Mouse (Mus musculus): ENCODE results near the gene Nckipsd. TPM values are rescaled to one million over a fixed set of nuclear protein-coding genes. Genes with fewer than 3 reads are reported as not detected.

Nckipsd gene
- polyA plus RNA-seq, 1 experiment = 5.9 TPM

GRCm38 (mm10) chr9:108848419-108848818 is 40.3 kb downstream of the Nckipsd start:
- Histone ChIP-seq H3K79me2 (ENCODE audit: control insufficient read depth, insufficient read depth) (no peaks in the 10 kb centered on the region), H3K4me2 (ENCODE audit: low read depth) (no peak overlapping the region), H3ac (ENCODE audit: control insufficient read depth, insufficient read length) (no peak overlapping the region), H3K36me3 (ENCODE audit: control insufficient read depth, insufficient read depth) (no peaks in the 10 kb centered on the region), H3K4me3 (no peak overlapping the region), H3K27me3 (ENCODE audit: control insufficient read depth, insufficient read depth, insufficient read length) (peaks cover 9% of the 10 kb centered on the region)
- TF ChIP-seq MYOD1 (IDR thresholded peaks at IDR 0.05; ENCODE audit: control insufficient read depth in 1 of 3, insufficient read length in 2 of 3, low read depth in 2 of 3) (peak in 1 of 3 experiments; percentile 33), TCF12 (IDR thresholded peaks at IDR 0.05; ENCODE audit: insufficient read depth, poor library complexity, severe bottlenecking) (no peak)

GRCm38 (mm10) chr9:108852976-108853375 is 44.8 kb downstream of the Nckipsd start, which contains the start of gene Slc26a6:
Slc26a6 (plus strand) TSS chr9:108853283.
- Histone ChIP-seq H3K4me3 (peak within 1 kb of the TSS; percentile 57), H3ac (ENCODE audit: control insufficient read depth, insufficient read length) (peak within 1 kb of the TSS; percentile 58), H3K4me2 (ENCODE audit: low read depth) (peak within 1 kb of the TSS; percentile 80), H3K36me3 (ENCODE audit: control insufficient read depth, insufficient read depth) (no peaks in the 10 kb centered on the region), H3K27me3 (ENCODE audit: control insufficient read depth, insufficient read depth, insufficient read length) (peaks cover 9% of the 10 kb centered on the region), H3K79me2 (ENCODE audit: control insufficient read depth, insufficient read depth) (no peaks in the 10 kb centered on the region)
- TF ChIP-seq MYOD1 (IDR thresholded peaks at IDR 0.05; ENCODE audit: control insufficient read depth in 1 of 3, insufficient read length in 2 of 3, low read depth in 2 of 3) = peak in 1 of 3 experiments; percentile 49
- no peak for TF ChIP-seq TCF12 (IDR thresholded peaks at IDR 0.05; ENCODE audit: insufficient read depth, poor library complexity, severe bottlenecking)

DNA sequence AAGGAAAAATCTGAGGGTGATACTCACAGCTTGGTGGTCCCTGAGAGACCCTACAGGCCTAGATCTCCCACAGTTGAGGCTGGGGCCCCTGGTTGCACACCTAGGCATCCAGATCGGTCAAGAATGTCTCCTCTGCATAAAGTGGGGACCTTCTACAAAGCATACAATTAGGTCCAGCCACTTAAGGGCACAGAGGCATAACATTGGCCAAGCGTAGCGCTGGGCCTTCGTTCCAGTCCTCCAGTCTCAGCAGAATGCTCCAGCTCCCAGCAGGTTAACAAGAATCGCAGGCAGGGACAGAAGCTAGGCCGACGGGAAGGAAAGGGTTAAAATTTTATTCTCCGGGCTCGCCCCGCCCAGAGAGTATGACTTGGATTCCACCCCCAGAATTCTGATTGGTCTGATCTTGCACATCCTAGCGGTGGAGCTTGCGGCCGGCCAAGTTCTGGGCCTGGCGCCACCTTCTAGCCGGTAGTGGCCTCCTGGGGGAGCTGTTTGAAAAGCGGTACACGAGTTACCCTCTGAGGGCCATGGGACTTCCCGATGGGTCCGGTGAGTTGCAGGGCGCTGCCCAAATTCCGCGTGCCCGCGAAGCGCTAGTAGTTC is 45.6 kb downstream of the Nckipsd start:
- H3K36me3 ChIP-seq (ENCODE audit: control insufficient read depth, insufficient read depth) = no peaks in the 10 kb centered on the region
- peak overlapping the region; percentile 57 for H3K4me3 ChIP-seq
- H3ac ChIP-seq (ENCODE audit: control insufficient read depth, insufficient read length) = peak overlapping the region; percentile 58
- no peaks in the 10 kb centered on the region for H3K79me2 ChIP-seq (ENCODE audit: control insufficient read depth, insufficient read depth)
- TF ChIP-seq USF1 (IDR thresholded peaks at IDR 0.05; ENCODE audit: low read depth) (no peak), E2F4 (IDR thresholded peaks at IDR 0.05; ENCODE audit: insufficient read depth) (no peak), POLR2AphosphoS2 (IDR thresholded peaks at IDR 0.05; ENCODE audit: insufficient read length, low read depth) (no peak), TCF12 (IDR thresholded peaks at IDR 0.05; ENCODE audit: insufficient read depth, poor library complexity, severe bottlenecking) (no peak), TCF3 (IDR thresholded peaks at IDR 0.05; ENCODE audit: insufficient read length, low read depth) (no peak)
- H3K27me3 ChIP-seq (ENCODE audit: control insufficient read depth, insufficient read depth, insufficient read length) = peaks cover 6% of the 10 kb centered on the region
- peak overlapping the region; percentile 80 for H3K4me2 ChIP-seq (ENCODE audit: low read depth)

GRCm38 (mm10) chr9:108854241-108854696 is 46.1 kb downstream of the Nckipsd start:
- no peak for TF ChIP-seq SRF (IDR thresholded peaks at IDR 0.05; ENCODE audit: control insufficient read depth, insufficient read length, low read depth)
- peak; percentile 97 for TF ChIP-seq POLR2AphosphoS2 (IDR thresholded peaks at IDR 0.05; ENCODE audit: insufficient read length, low read depth)
- no peak for TF ChIP-seq TCF12 (IDR thresholded peaks at IDR 0.05; ENCODE audit: insufficient read depth, poor library complexity, severe bottlenecking)
- no peak for TF ChIP-seq TCF3 (IDR thresholded peaks at IDR 0.05; ENCODE audit: insufficient read length, low read depth)
- no peak for TF ChIP-seq MAX (IDR thresholded peaks at IDR 0.05; ENCODE audit: low read depth)
- TF ChIP-seq CEBPB (IDR thresholded peaks at IDR 0.05; ENCODE audit: insufficient read depth, poor library complexity, severe bottlenecking) = no peak
- TF ChIP-seq REST (IDR thresholded peaks at IDR 0.05; ENCODE audit: insufficient read depth, insufficient read length) = no peak
- no peak for TF ChIP-seq E2F4 (IDR thresholded peaks at IDR 0.05; ENCODE audit: insufficient read depth)
- peak in 2 of 3 experiments; percentile 28 to 32 for TF ChIP-seq MYOD1 (IDR thresholded peaks at IDR 0.05; ENCODE audit: control insufficient read depth in 1 of 3, insufficient read length in 2 of 3, low read depth in 2 of 3)
- TF ChIP-seq MYOG (IDR thresholded peaks at IDR 0.05; ENCODE audit: control insufficient read depth in 1 of 3, insufficient read depth in 1 of 3, insufficient read length in 2 of 3, low read depth in 2 of 3) = peak in 2 of 3 experiments; percentile 32 to 53
- no peak for TF ChIP-seq USF1 (IDR thresholded peaks at IDR 0.05; ENCODE audit: low read depth)
- peak; percentile 98 for TF ChIP-seq POLR2A (IDR thresholded peaks at IDR 0.05; ENCODE audit: insufficient read length, low read depth)
- H3K79me2 ChIP-seq (ENCODE audit: control insufficient read depth, insufficient read depth) = no peaks in the 10 kb centered on the region
- peak overlapping the region; percentile 58 for H3ac ChIP-seq (ENCODE audit: control insufficient read depth, insufficient read length)
- H3K36me3 ChIP-seq (ENCODE audit: control insufficient read depth, insufficient read depth) = no peaks in the 10 kb centered on the region
- H3K27me3 ChIP-seq (ENCODE audit: control insufficient read depth, insufficient read depth, insufficient read length) = peaks cover under 1% of the 10 kb centered on the region
- H3K4me3 ChIP-seq = peak overlapping the region; percentile 57
- peak overlapping the region; percentile 80 for H3K4me2 ChIP-seq (ENCODE audit: low read depth)

DNA sequence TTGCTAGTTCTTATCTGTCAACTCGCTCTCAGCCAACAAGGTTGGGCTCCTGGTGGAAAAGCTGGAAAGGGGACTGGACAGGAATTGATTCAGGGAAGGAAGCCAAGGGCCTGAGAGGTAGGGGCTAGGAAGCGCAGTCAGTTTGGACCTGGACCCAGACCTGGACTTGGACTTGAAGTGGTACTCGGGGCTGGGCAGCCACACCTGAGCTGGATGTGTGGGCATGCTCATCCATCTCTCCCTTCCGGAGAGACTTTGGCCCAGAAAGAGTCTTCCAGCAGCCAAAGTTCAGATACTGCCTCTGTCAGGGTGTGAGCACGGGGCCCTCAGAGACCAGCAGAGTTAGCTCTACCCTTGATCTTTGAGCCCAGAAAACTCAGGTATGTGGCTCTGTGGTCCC is 47.2 kb downstream of the Nckipsd start:
- Histone ChIP-seq H3K4me2 (ENCODE audit: low read depth) (peak overlapping the region; percentile 80), H3K4me3 (peak overlapping the region; percentile 57), H3K79me2 (ENCODE audit: control insufficient read depth, insufficient read depth) (no peaks in the 10 kb centered on the region), H3ac (ENCODE audit: control insufficient read depth, insufficient read length) (no peak overlapping the region), H3K27me3 (ENCODE audit: control insufficient read depth, insufficient read depth, insufficient read length) (no peaks in the 10 kb centered on the region), H3K36me3 (ENCODE audit: control insufficient read depth, insufficient read depth) (no peaks in the 10 kb centered on the region)
- TF ChIP-seq E2F4 (IDR thresholded peaks at IDR 0.05; ENCODE audit: insufficient read depth) = no peak
- TF ChIP-seq USF1 (IDR thresholded peaks at IDR 0.05; ENCODE audit: low read depth) = no peak
- TF ChIP-seq POLR2A (IDR thresholded peaks at IDR 0.05; ENCODE audit: insufficient read length, low read depth) = no peak
